Mouse (Mus musculus): ENCODE results near the gene Acot7. TPM values are rescaled to one million over a fixed set of nuclear protein-coding genes. Genes with fewer than 3 reads are reported as not detected.

Acot7 gene
- total RNA-seq, 2 experiments from 2014 or later = 318 to 353 TPM

DNA sequence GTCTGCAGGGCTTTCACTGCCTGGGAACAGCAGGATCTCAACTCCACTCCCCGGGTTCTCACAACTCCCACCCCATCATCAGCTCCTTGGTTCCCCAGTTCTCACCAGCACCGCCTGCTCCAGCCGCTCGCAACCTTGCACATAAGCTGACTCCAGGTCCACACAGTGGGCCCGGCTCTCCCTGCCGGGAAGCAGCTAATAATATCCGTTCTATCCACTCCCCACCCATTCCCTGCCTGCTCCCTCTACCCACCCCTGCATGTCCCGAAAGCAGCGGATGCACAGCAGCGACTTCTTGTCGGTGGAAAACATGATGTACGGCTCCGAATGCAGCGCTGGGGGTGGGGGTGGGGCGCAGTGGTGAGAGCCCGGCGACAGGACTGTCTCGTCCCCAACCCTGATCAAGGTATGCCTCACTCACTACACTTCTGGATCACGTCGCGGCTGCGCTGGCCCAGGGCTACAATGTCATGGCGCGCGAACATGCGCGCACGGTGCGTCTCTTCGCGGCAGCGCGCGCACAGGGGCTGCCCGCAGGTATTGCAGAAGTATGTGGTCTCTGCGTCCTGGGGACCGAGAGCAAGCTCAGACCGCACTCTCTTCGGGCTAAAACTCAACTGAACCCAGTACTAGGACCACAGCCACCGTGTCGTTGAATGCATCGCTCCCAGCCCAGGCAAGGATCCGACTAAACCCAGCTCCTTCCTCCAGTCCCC, 137.7 kb downstream of the Acot7 start:
- DNase-seq (ENCODE audit: extremely low spot score in 1 of 2, low spot score in 1 of 2) = no peak

- no peak for DNase-seq (ENCODE audit: extremely low spot score in 1 of 2, low spot score in 1 of 2)
Observed at GRCm38 (mm10) chr4:152317631-152318033, 139.7 kb downstream of the Acot7 start.

- DNase-seq (ENCODE audit: extremely low spot score in 1 of 2, low spot score in 1 of 2) = peak; percentile 41 to 57
Observed at GRCm38 (mm10) chr4:152318517-152319234, 140.7 kb downstream of the Acot7 start, which contains the start of gene Rnf207. TSS of gene Rnf207 (minus strand) at chr4:152318993.

Other genes with a start within 250 kb of the Acot7 start
- 10 to 100 TPM; 62.7 to 69.7 TPM for gene Dnajc11, start 244.4 kb upstream of the Acot7 start, total RNA-seq (2021)
- gene Thap3, start 189.1 kb upstream of the Acot7 start, total RNA-seq (2021) = 10 to 100 TPM; 24.3 to 25.5 TPM
- 10 to 100 TPM; 11.7 to 12.5 TPM for gene Phf13, start 181.9 kb upstream of the Acot7 start, total RNA-seq (2021)
- 10 to 100 TPM; 19.1 to 20.7 TPM for gene Klhl21, start 169.3 kb upstream of the Acot7 start, total RNA-seq (2021)
- gene Zbtb48, start 150.5 kb upstream of the Acot7 start, total RNA-seq (2021) = 10 to 100 TPM; 11.0 to 15.8 TPM
- under 1 TPM; 0.49 to 0.54 TPM for gene Tas1r1, start 139.6 kb upstream of the Acot7 start, total RNA-seq (2021)
- gene Nol9, start 138.8 kb upstream of the Acot7 start, total RNA-seq (2021) = 10 to 100 TPM; 20.9 to 22.3 TPM
- gene Plekhg5, start 105.6 kb upstream of the Acot7 start, total RNA-seq (2021) = 100 to 1,000 TPM; 128 to 173 TPM
- gene Tnfrsf25, start 62.2 kb upstream of the Acot7 start, total RNA-seq (2021) = 10 to 100 TPM; 26.4 to 42.6 TPM
- gene Espn, start 25.8 kb upstream of the Acot7 start, total RNA-seq (2021) = 1 to 10 TPM; 1.3 to 1.4 TPM
- gene Hes2, start 19.3 kb upstream of the Acot7 start, total RNA-seq (2021) = not detected
- gene Gpr153, start 96.1 kb downstream of the Acot7 start, total RNA-seq (2021) = 1 to 10 TPM; 5.4 to 6.0 TPM
- not detected for gene Hes3, start 113.5 kb downstream of the Acot7 start, total RNA-seq (2021)
- 10 to 100 TPM; 38.9 to 45.1 TPM for gene Icmt, start 119.1 kb downstream of the Acot7 start, total RNA-seq (2021)
- 1 to 10 TPM; 2.6 to 5.8 TPM for gene Rnf207, start 140.9 kb downstream of the Acot7 start, total RNA-seq (2021)
- gene Rpl22, start 147.6 kb downstream of the Acot7 start, total RNA-seq (2021) = 100 to 1,000 TPM; 200 to 205 TPM
- 100 to 1,000 TPM; 113 to 130 TPM for gene Chd5, start 160.5 kb downstream of the Acot7 start, total RNA-seq (2021)